Mouse (Mus musculus) neutrophil, adult 5-6 weeks (primary cell): ENCODE results near the gene BC037034. TPM values are rescaled to one million over a fixed set of nuclear protein-coding genes. Genes with fewer than 3 reads are reported as not detected.
"Not testable (repeated sequence)": the region's sequence is repeated elsewhere in the genome, so short reads cannot be mapped to it uniquely, and the experiment has no call there.

ENCODE experiments used
- ATAC-seq: fragments of 151-379, 151-347 bp; 2 replicates; pipeline ENCODE4 v1.8.0; 2017; ENCODE audit warnings: mild to moderate bottlenecking, moderate TSS enrichment; ENCODE audit not compliant: insufficient number of reproducible peaks, poor library complexity, low FRiP score, severe bottlenecking; ENCODE audit errors: extremely low read depth
- total RNA-seq: library from RNA; stranded (forward); fragments of 200-1000 nt; gene quantifications from 2 replicates; pipeline ENCODE4 v1.2.3, GENCODE M21; 2017

Gene BC037034
- total RNA-seq, 1 experiment from 2014 or later: 79.3 TPM

DNA sequence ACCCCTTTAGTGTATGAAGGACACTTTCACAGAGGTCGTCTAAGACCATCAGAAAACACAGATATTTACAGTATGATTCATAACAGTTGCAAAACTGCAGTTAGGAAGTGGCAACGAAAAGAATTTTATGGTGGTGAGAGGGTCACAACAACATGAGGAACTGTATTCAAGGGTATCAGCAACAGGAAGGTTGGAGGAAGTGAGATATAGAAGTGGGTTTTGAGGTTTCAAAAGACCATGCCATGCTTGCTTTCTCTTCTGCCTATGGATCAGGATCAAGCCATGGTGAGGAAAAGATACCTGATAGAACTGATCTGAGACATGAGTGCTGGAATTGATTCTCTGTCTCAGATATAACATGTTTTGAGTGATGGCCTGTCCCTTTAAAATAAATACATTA lies 36.5 kb downstream of the BC037034 start:
- ATAC-seq: peak; percentile 56; the same call in 1 of the 2 replicates

DNA sequence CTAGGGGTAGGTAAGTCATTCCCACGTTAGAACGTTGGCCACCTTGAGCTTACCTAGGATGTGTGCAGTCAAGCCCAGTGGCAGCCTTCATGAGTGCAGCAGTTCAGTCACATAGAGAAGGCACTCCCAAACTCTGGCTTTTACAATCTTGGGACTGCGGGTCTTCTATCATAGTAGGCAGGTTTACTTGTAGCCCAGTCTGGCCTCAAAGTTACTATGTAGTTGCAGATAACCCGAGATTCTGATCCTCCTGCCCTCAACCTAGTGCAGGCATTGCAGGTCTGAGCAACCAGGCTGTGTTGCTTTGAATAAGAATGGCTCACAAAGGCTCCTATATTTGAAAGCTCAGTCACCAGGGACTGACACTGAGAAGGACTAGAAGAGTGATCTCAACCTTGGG lies 37.3 kb downstream of the BC037034 start:
- no peak for ATAC-seq

DNA sequence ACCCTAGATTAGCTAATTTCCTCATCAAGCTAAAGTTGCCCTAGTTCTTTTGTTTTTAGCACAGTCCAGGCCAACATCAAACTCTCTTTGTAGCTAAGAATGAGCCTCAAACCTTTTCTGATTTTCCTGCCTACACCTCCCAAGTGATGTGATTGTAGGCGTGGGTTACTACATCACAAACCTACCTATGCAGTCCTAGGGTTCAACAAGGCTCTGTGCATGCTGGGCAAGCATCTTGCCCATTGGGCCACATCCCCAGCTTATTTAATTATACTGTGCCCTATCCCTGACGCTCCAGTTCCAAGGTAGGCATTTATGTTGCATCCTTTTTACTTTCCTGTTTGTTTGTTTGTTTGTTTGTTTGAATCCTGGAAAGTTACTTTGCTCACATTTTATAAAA lies 38.1 kb downstream of the BC037034 start, which contains the start of gene Nxpe5:
TSS of gene Nxpe5 (plus strand) at position 199 of the 400 bp plus-strand sequence.
- no peak for ATAC-seq

DNA sequence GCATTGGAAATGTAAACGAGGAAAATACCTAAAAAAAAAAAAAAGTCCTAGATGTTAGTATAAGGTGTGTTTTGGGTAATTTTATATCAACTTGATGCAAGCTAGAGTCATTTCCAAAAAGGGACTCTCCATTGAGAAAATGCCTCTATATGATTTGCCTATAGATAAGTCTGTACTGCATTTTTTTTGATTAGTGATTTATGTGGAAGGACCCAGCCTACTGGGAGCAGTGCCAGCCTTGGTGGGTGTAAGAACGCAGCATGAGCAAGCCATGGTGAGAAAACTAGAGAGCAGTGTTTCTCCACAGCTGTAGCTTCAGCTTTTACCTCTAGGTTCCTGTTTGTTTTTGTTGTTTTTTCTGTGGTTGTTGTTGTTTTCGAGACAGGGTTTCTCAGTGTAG lies 40.5 kb downstream of the BC037034 start:
- no peak for ATAC-seq

DNA sequence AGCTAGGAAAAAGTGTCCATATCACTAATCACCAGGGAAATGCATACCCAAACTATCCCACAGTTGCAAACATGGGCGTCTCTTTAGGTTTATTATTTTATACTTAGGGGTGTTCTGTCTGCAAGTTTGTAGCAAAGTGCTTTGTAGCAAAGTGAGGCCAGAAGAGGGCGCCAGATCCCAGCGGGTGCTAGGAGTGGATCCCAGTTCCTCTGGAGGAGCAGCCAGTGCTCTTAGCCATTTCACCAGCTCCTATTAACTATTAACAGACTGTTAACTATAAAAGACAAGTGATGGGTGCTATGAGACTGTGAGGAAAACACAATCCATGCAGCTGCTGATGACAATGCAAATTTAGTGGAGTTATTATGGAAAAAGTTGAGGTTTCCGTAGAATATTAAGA lies 41.7 kb downstream of the BC037034 start:
- ATAC-seq: peak; percentile 90

DNA sequence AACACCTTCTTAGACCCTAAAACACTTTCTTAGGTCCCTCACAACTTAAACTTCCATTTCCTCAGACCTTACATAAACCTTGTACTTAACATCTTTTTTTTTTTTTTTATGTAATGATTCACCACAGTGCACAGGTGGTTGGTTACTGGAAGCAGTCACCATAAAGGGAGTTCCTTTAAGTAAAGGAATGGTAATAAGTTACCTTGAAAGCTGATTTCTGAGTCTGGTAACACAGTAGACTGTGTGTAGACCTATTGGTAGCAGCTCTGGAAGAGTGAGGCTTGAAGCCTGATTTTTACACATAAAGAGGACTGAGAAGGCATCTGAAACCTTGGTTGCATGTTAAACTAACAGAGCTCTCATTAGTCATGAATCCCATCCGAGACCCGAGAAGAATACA lies 44.0 kb downstream of the BC037034 start:
- no peak for ATAC-seq

DNA sequence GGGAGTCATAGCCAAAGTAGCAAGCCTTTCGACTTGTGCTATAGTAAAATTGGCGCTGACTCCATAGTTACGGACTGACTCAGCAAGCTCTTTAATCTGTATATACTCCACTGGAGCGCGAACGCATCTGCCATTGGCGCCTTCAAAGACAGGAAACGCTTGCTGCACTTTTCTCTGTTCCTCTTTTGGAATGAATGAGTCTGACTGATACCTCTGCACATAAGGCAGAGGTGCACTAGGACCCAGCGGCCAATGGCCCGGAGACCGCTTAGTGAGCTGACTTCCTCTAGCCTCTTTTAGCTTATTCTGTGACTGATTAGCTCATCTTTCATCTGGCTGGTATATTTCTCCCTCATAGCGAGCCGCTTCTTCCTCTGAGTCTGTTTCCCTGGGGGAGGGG lies 47.2 kb downstream of the BC037034 start:
- ATAC-seq: not testable (repeated sequence)

Other genes starting within 250 kb of the BC037034 start
- gene Smok3a, start 242.8 kb downstream of the BC037034 start, total RNA-seq: not detected in 2 replicates
- gene Smok3b, start 242.6 kb downstream of the BC037034 start, total RNA-seq: not detected in 2 replicates
- 0.35 TPM in 1 of 2 replicates, not detected in the other for gene Smok3c, start 210.8 kb downstream of the BC037034 start, total RNA-seq
- gene Zkscan1, start 178.9 kb downstream of the BC037034 start, total RNA-seq: 15.2 and 18.7 TPM in 2 replicates
- gene Zscan21, start 147.1 kb downstream of the BC037034 start, total RNA-seq: 8.5 and 11.5 TPM in 2 replicates
- gene Zfp113, start 108.3 kb downstream of the BC037034 start, total RNA-seq: 6.4 and 8.6 TPM in 2 replicates
- gene Cops6, start 103.0 kb downstream of the BC037034 start, total RNA-seq: 14.2 and 19.2 TPM in 2 replicates
- 18.4 and 20.3 TPM in 2 replicates for gene Ap4m1, start 92.0 kb downstream of the BC037034 start, total RNA-seq
- gene Mcm7, start 91.6 kb downstream of the BC037034 start, total RNA-seq: 86.1 and 89.7 TPM in 2 replicates
- gene Taf6, start 76.6 kb downstream of the BC037034 start, total RNA-seq: 26.5 and 26.7 TPM in 2 replicates
- 26.9 and 31.3 TPM in 2 replicates for gene Cnpy4, start 76.5 kb downstream of the BC037034 start, total RNA-seq
- gene Mblac1, start 69.7 kb downstream of the BC037034 start, total RNA-seq: 0.81 and 0.86 TPM in 2 replicates
- not detected in 2 replicates for gene Nxpe5, start 38.1 kb downstream of the BC037034 start, total RNA-seq
- 27.3 and 36.7 TPM in 2 replicates for gene Lamtor4, start 8.6 kb downstream of the BC037034 start, total RNA-seq
- gene Gal3st4, start 8.8 kb upstream of the BC037034 start, total RNA-seq: 0.37 TPM in 1 of 2 replicates, not detected in the other
- not detected in 2 replicates for gene Gm43720, start 15.9 kb upstream of the BC037034 start, total RNA-seq
- gene Gpc2, start 16.0 kb upstream of the BC037034 start, total RNA-seq: 3.8 and 4.3 TPM in 2 replicates
- gene Stag3, start 16.2 kb upstream of the BC037034 start, total RNA-seq: 2.6 and 3.6 TPM in 2 replicates
- not detected in 2 replicates for gene Pvrig, start 77.9 kb upstream of the BC037034 start, total RNA-seq
- gene Zfp157, start 177.4 kb upstream of the BC037034 start, total RNA-seq: 18.7 and 25.8 TPM in 2 replicates